ENCODE assay signal across 10 mouse cellular contexts in genomic region chr9:96957298-96957865, GRCm38 (mm10).
DNase-seq lines count a peak whose midpoint lies in the region; ATAC-seq lines count a peak whose summit lies in the region.
"Had no signal": no experiment of that assay in that cellular context is flagged by ENCODE, and none has a peak within 500 bp of the region (broad histone marks: within the 10 kb centered on the region; RNA-seq: fewer than 3 reads in every experiment).

No protein-coding gene starts in this region.

- WGBS in hindbrain, embryonic 10.5 days = 43% methylated on average over 6 of the region's 6 CpGs
- whole genome bisulfite sequencing in hindbrain, embryonic 16.5 days = 34% methylated on average over 6 of the region's 6 CpGs
- 56% methylated on average over 6 of the region's 6 CpGs for WGBS in forebrain, embryonic 14.5 days
- 48% methylated on average over 6 of the region's 6 CpGs for WGBS in midbrain, embryonic 11.5 days

- no peak for DNase-seq in hindbrain, embryonic 10.5 days (ENCODE audit: low spot score)
- peak; percentile 42 for DNase-seq in R1 (ENCODE audit: low read depth, low spot score)
- no peak for DNase-seq in forebrain, embryonic 14.5 days (ENCODE audit: low spot score)
- DNase-seq in midbrain, embryonic 11.5 days (ENCODE audit: low spot score, missing footprints) = no peak
- no peak for DNase-seq in embryo, embryonic 10 days (ENCODE audit: low spot score)
- DNase-seq in adrenal gland, postnatal 36 days = no peak
- DNase-seq in cerebellum, adult 11-12 months = no peak
- DNase-seq: cerebellum, postnatal 36 days had no signal

- no peak overlapping the region; the same call in 1 of the 2 replicates for H3K9ac ChIP-seq in hindbrain, embryonic 16.5 days (ENCODE audit: low read depth, low read length)
- no peak overlapping the region for H3K9ac ChIP-seq in forebrain, embryonic 14.5 days (ENCODE audit: low read length)
- H3K9ac ChIP-seq in midbrain, embryonic 11.5 days (ENCODE audit: low read length) = peak overlapping the region; percentile 3; the same call in 1 of the 2 replicates
- H3K9ac ChIP-seq: lung, embryonic 15.5 days had no signal

- H3K27me3 ChIP-seq in hindbrain, embryonic 10.5 days (ENCODE audit: insufficient read depth, poor library complexity, severe bottlenecking) = no peaks in the 10 kb centered on the region
- no peaks in the 10 kb centered on the region for H3K27me3 ChIP-seq in hindbrain, embryonic 16.5 days (replicated peaks; ENCODE audit: control insufficient read depth, insufficient read depth, low read length)
- H3K27me3 ChIP-seq in forebrain, embryonic 14.5 days (replicated peaks; ENCODE audit: control insufficient read depth, insufficient read depth, low read length) = no peaks in the 10 kb centered on the region
- H3K27me3 ChIP-seq in midbrain, embryonic 11.5 days (ENCODE audit: control insufficient read depth, insufficient read depth, low read length) = no peaks in the 10 kb centered on the region
- H3K27me3 ChIP-seq: lung, embryonic 15.5 days had no signal

- no peaks in the 10 kb centered on the region for H3K9me3 ChIP-seq in hindbrain, embryonic 10.5 days
- H3K9me3 ChIP-seq in hindbrain, embryonic 16.5 days (ENCODE audit: control insufficient read depth, low read length) = no peaks in the 10 kb centered on the region
- no peaks in the 10 kb centered on the region for H3K9me3 ChIP-seq in forebrain, embryonic 14.5 days (replicated peaks; ENCODE audit: control insufficient read depth, low read length)
- no peaks in the 10 kb centered on the region for H3K9me3 ChIP-seq in midbrain, embryonic 11.5 days (ENCODE audit: control insufficient read depth, low read length)
- H3K9me3 ChIP-seq: lung, embryonic 15.5 days had no signal

- peaks cover 57% of the 10 kb centered on the region for H3K36me3 ChIP-seq in hindbrain, embryonic 10.5 days
- no peaks in the 10 kb centered on the region for H3K36me3 ChIP-seq in hindbrain, embryonic 16.5 days (ENCODE audit: control insufficient read depth, insufficient read depth, low read length)
- H3K36me3 ChIP-seq in forebrain, embryonic 14.5 days (ENCODE audit: control insufficient read depth, insufficient read depth, low read length) = no peaks in the 10 kb centered on the region
- peaks cover 6% of the 10 kb centered on the region; the same call in 1 of the 2 replicates for H3K36me3 ChIP-seq in midbrain, embryonic 11.5 days (ENCODE audit: control insufficient read depth, insufficient read depth, low read length)
- H3K36me3 ChIP-seq: lung, embryonic 15.5 days had no signal

- no peak for ATAC-seq in hindbrain, embryonic 16.5 days
- no peak for ATAC-seq in forebrain, embryonic 14.5 days
- no peak for ATAC-seq in midbrain, embryonic 11.5 days (ENCODE audit: low FRiP score)

- peak overlapping the region; percentile 79 for H3K27ac ChIP-seq in hindbrain, embryonic 10.5 days
- no peak overlapping the region for H3K27ac ChIP-seq in hindbrain, embryonic 16.5 days (ENCODE audit: low read depth, low read length)
- H3K27ac ChIP-seq in forebrain, embryonic 14.5 days (ENCODE audit: low read depth, low read length) = 0 out of 2 replicates have a peak overlapping the region, but pooled peaks have one; percentile 10
- peak overlapping the region; percentile 65 for H3K27ac ChIP-seq in midbrain, embryonic 11.5 days (ENCODE audit: low read depth, low read length)
- H3K27ac ChIP-seq: lung, embryonic 15.5 days had no signal

- H3K4me2 ChIP-seq in hindbrain, embryonic 16.5 days (ENCODE audit: low read length) = no peak overlapping the region
- H3K4me2 ChIP-seq in forebrain, embryonic 14.5 days (ENCODE audit: low read length) = no peak overlapping the region
- H3K4me2 ChIP-seq in midbrain, embryonic 11.5 days = no peak overlapping the region
- H3K4me2 ChIP-seq: lung, embryonic 15.5 days had no signal

- peaks cover 99% of the 10 kb centered on the region for H3K4me1 ChIP-seq in hindbrain, embryonic 10.5 days (replicated peaks)
- peaks cover 22% of the 10 kb centered on the region for H3K4me1 ChIP-seq in hindbrain, embryonic 16.5 days (ENCODE audit: control insufficient read depth, insufficient read depth, low read depth, low read length)
- peaks cover 25% of the 10 kb centered on the region for H3K4me1 ChIP-seq in forebrain, embryonic 14.5 days (ENCODE audit: control insufficient read depth, insufficient read depth, low read length)
- H3K4me1 ChIP-seq in midbrain, embryonic 11.5 days (ENCODE audit: control insufficient read depth, insufficient read depth, low read length) = peaks cover 50% of the 10 kb centered on the region

- H3K4me3 ChIP-seq in hindbrain, embryonic 10.5 days = no peak overlapping the region
- H3K4me3 ChIP-seq in hindbrain, embryonic 16.5 days (ENCODE audit: low read length) = no peak overlapping the region
- no peak overlapping the region for H3K4me3 ChIP-seq in forebrain, embryonic 14.5 days (ENCODE audit: low read depth, low read length)
- H3K4me3 ChIP-seq in midbrain, embryonic 11.5 days (ENCODE audit: low read depth, low read length) = no peak overlapping the region
- H3K4me3 ChIP-seq: lung, embryonic 15.5 days had no signal
